Mouse (Mus musculus): ENCODE measurements around the gene Grxcr1.

DNA sequence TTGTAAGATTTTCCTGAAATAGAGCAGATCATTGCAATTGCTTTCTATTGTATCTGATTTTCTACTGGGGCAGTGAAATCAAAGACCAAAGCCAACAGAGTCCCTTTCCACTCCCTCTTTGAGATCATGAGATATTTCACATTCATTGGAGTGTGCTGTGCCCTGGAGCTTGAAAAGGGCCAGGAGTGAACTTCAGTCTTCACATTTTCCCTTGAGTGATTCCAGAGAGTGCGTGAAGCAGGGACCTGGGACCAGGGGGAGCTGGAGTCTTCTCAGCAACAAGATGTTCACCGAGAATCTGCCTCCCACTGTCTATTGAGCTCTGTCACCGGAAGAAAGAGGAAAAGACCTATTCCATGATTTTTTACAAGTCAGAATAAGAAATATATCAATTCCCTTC lies 91.2 kb downstream of the Grxcr1 start:
- TF ChIP-seq POLR2A (IDR thresholded peaks at IDR 0.05; ENCODE audit: control insufficient read depth in 1 of 2, insufficient read depth in 1 of 2, low read depth in 1 of 2, low read length in 2 of 2, poor library complexity in 1 of 2) (no peak), CTCF (IDR thresholded peaks at IDR 0.05 in 2 of 3, conservative IDR thresholded peaks at IDR 0.05 in 1 of 3; ENCODE audit: control insufficient read depth in 1 of 3, insufficient read depth in 1 of 3, low read depth in 2 of 3, low read length in 3 of 3, poor library complexity in 1 of 3, severe bottlenecking in 1 of 3) (no peak), RAD21 (IDR thresholded peaks at IDR 0.05; ENCODE audit: low read depth, low read length) (no peak)

Data from MEL (cell line).